Mouse (Mus musculus) midbrain, embryonic 14.5 days (tissue): ENCODE data around the gene S100a1. TPM values are rescaled to one million over a fixed set of nuclear protein-coding genes. Genes with fewer than 3 reads are reported as not detected.

Experiments
- ATAC-seq: fragments of 200-750 bp; cut with Nextera tagmentation; 2 replicates; pipeline ENCODE4 v1.8.0; 2017; ENCODE audit warnings: moderate number of reproducible peaks, moderate library complexity; ENCODE audit not compliant: low FRiP score, low TSS enrichment
- DNase-seq: peaks from one replicate; pipeline ENCODE4 v3.0.0-alpha.2; 2015
- H3K27ac ChIP-seq: fragments of 300-500 bp; sonication (generic); replicated peaks from 2 replicates; pipeline ENCODE4 v1.5.1; 2014; ENCODE audit warnings: mild to moderate bottlenecking, low read depth, low read length, moderate library complexity
- H3K27me3 ChIP-seq: fragments of 300-500 bp; sonication (generic); 2 replicates; pipeline ENCODE4 v1.6.1; 2014; ENCODE audit warnings: low read length, control low read depth, mixed read lengths; ENCODE audit not compliant: control insufficient read depth, insufficient read depth
- H3K36me3 ChIP-seq: fragments of 300-500 bp; sonication (generic); 2 replicates; pipeline ENCODE4 v1.6.1; 2014; ENCODE audit warnings: low read length, control low read depth; ENCODE audit not compliant: control insufficient read depth, insufficient read depth
- H3K4me1 ChIP-seq: fragments of 300-500 bp; sonication (generic); 2 replicates; pipeline ENCODE4 v1.6.1; 2014; ENCODE audit warnings: mild to moderate bottlenecking, antibody characterized with exemption, low read length, control low read depth; ENCODE audit not compliant: control insufficient read depth, insufficient read depth
- H3K4me2 ChIP-seq: fragments of 300-500 bp; sonication (generic); 2 replicates; pipeline ENCODE4 v1.6.1; 2014; ENCODE audit warnings: mild to moderate bottlenecking, low read length, moderate library complexity
- H3K4me3 ChIP-seq: fragments of 300-500 bp; sonication (generic); replicated peaks from 2 replicates; pipeline ENCODE4 v1.5.1; 2014; ENCODE audit warnings: low read depth, low read length
- H3K9ac ChIP-seq: fragments of 300-500 bp; sonication (generic); replicated peaks from 2 replicates; pipeline ENCODE4 v1.6.1; 2014; ENCODE audit warnings: mild to moderate bottlenecking, low read length, moderate library complexity
- H3K9me3 ChIP-seq: fragments of 300-500 bp; sonication (generic); 2 replicates; pipeline ENCODE4 v1.6.1; 2016; ENCODE audit warnings: low read length, control low read depth, mixed read lengths; ENCODE audit not compliant: control insufficient read depth
- WGBS: fragments of 180-500 bp; shearing (Covaris S2); extraction: QIAGEN DNeasy Blood & Tissue Kit; methylation state at CpG from one replicate; pipeline ENCODE4 v1.1.7; 2014; 5-methylcytosine and 5-hydroxymethylcytosine counted together
- polyA plus RNA-seq: library from polyadenylated mRNA; unstranded; fragments of >200 nt; fragmentation: Nextera tagmentation; extraction: Ambion mirVana; gene quantifications from 2 replicates; pipeline ENCODE4 v1.2.1, GENCODE M21; 2014

Gene S100a1
- polyA plus RNA-seq, 1 experiment from 2014 or later, result 8.3 TPM

GRCm38 (mm10) chr3:90515242-90515641 lies 1.1 kb upstream of the S100a1 start:
- DNase-seq (no peak), ATAC-seq (no peak)
- no peaks in the 10 kb centered on the region for H3K36me3 ChIP-seq
- no peaks in the 10 kb centered on the region for H3K9me3 ChIP-seq
- H3K4me3 ChIP-seq, result peak overlapping the region; percentile 31
- H3K4me1 ChIP-seq, result no peaks in the 10 kb centered on the region
- peak overlapping the region; percentile 57 for H3K4me2 ChIP-seq
- 48% methylated on average over 1 of the region's 1 CpGs for WGBS
- peaks cover 29% of the 10 kb centered on the region for H3K27me3 ChIP-seq
- H3K27ac ChIP-seq, result no peak overlapping the region
- no peak overlapping the region for H3K9ac ChIP-seq

- WGBS, result under 1% methylated on average over 10 of the region's 10 CpGs
- H3K4me1 ChIP-seq, result no peaks in the 10 kb centered on the region
- ATAC-seq (no peak), DNase-seq (peak; percentile 54)
- no peaks in the 10 kb centered on the region for H3K36me3 ChIP-seq
- H3K27ac ChIP-seq, result no peak overlapping the region
- peaks cover 29% of the 10 kb centered on the region for H3K27me3 ChIP-seq
- H3K9ac ChIP-seq, result peak overlapping the region; percentile 23; the same call in 1 of the 2 replicates
- peak overlapping the region; percentile 31 for H3K4me3 ChIP-seq
- H3K9me3 ChIP-seq, result no peaks in the 10 kb centered on the region
- peak overlapping the region; percentile 57 for H3K4me2 ChIP-seq
Observed at GRCm38 (mm10) chr3:90514691-90515090, 499 bp upstream of the S100a1 start.

GRCm38 (mm10) chr3:90512948-90513642 lies 1.1 kb downstream of the S100a1 start:
- H3K4me1 ChIP-seq, result peaks cover under 1% of the 10 kb centered on the region
- DNase-seq (no peak), ATAC-seq (no peak)
- H3K9ac ChIP-seq, result no peak overlapping the region
- no peak overlapping the region for H3K4me2 ChIP-seq
- H3K27me3 ChIP-seq, result peaks cover 29% of the 10 kb centered on the region
- H3K9me3 ChIP-seq, result no peaks in the 10 kb centered on the region
- no peaks in the 10 kb centered on the region for H3K36me3 ChIP-seq
- 78% methylated on average over 9 of the region's 9 CpGs for WGBS
- H3K4me3 ChIP-seq, result no peak overlapping the region
- H3K27ac ChIP-seq, result no peak overlapping the region

- 90% methylated on average over 5 of the region's 5 CpGs for WGBS
- no peak overlapping the region for H3K4me3 ChIP-seq
- no peak overlapping the region for H3K4me2 ChIP-seq
Observed at GRCm38 (mm10) chr3:90512276-90512675, 1.9 kb downstream of the S100a1 start.

GRCm38 (mm10) chr3:90509747-90510123 lies 4.5 kb downstream of the S100a1 start:
- ATAC-seq, result peak; percentile 31; the same call in 1 of the 2 replicates
- Histone ChIP-seq H3K4me3 (peak overlapping the region; percentile 95), H3K27ac (peak overlapping the region; percentile 96), H3K9me3 (no peaks in the 10 kb centered on the region), H3K4me1 (peaks cover 9% of the 10 kb centered on the region), H3K27me3 (peaks cover 21% of the 10 kb centered on the region), H3K4me2 (peak overlapping the region; percentile 54), H3K9ac (no peak overlapping the region), H3K36me3 (peaks cover 27% of the 10 kb centered on the region)
- no peak for DNase-seq
- 12% methylated on average over 2 of the region's 2 CpGs for WGBS

More at GRCm38 (mm10) chr3:90512276-90512675, 1.9 kb downstream of the S100a1 start:
- no peaks in the 10 kb centered on the region for H3K9me3 ChIP-seq
- no peak overlapping the region for H3K9ac ChIP-seq
- peaks cover 2% of the 10 kb centered on the region; the same call in 1 of the 2 replicates for H3K36me3 ChIP-seq
- ATAC-seq (no peak), DNase-seq (no peak)
- peaks cover 29% of the 10 kb centered on the region for H3K27me3 ChIP-seq
- peaks cover 9% of the 10 kb centered on the region for H3K4me1 ChIP-seq
- no peak overlapping the region for H3K27ac ChIP-seq

GRCm38 (mm10) chr3:90508950-90509746 lies 5.0 kb downstream of the S100a1 start, which contains the start of gene Chtop:
Gene Chtop, minus strand, starts transcription at chr3:90509498.
- peaks cover 33% of the 10 kb centered on the region for H3K36me3 ChIP-seq
- peak within 1 kb of the TSS; percentile 95 for H3K4me3 ChIP-seq
- peaks cover 11% of the 10 kb centered on the region for H3K4me1 ChIP-seq
- H3K9me3 ChIP-seq, result no peaks in the 10 kb centered on the region
- ATAC-seq, result peak; percentile 94
- H3K27me3 ChIP-seq, result peaks cover 17% of the 10 kb centered on the region
- H3K9ac ChIP-seq, result peak within 1 kb of the TSS; percentile 97
- H3K4me2 ChIP-seq, result peak within 1 kb of the TSS; percentile 84
- under 1% methylated on average over 66 of the region's 66 CpGs for WGBS
- DNase-seq, result peak; percentile 100
- H3K27ac ChIP-seq, result peak within 1 kb of the TSS; percentile 96

GRCm38 (mm10) chr3:90508287-90508949 lies 5.8 kb downstream of the S100a1 start:
- H3K27me3 ChIP-seq, result peaks cover 10% of the 10 kb centered on the region
- H3K36me3 ChIP-seq, result peaks cover 40% of the 10 kb centered on the region
- H3K9me3 ChIP-seq, result no peaks in the 10 kb centered on the region
- 2% methylated on average over 20 of the region's 20 CpGs for WGBS
- DNase-seq (peak; percentile 25), ATAC-seq (no peak)
- H3K4me3 ChIP-seq, result peak overlapping the region; percentile 95
- H3K27ac ChIP-seq, result peak overlapping the region; percentile 96
- H3K4me1 ChIP-seq, result peaks cover 13% of the 10 kb centered on the region
- peak overlapping the region; percentile 84 for H3K4me2 ChIP-seq
- peak overlapping the region; percentile 97 for H3K9ac ChIP-seq

- Histone ChIP-seq H3K9ac (no peak overlapping the region), H3K9me3 (no peaks in the 10 kb centered on the region), H3K4me3 (no peak overlapping the region), H3K4me2 (no peak overlapping the region), H3K4me1 (peaks cover 13% of the 10 kb centered on the region), H3K27me3 (no peaks in the 10 kb centered on the region), H3K27ac (no peak overlapping the region), H3K36me3 (peaks cover 61% of the 10 kb centered on the region)
- ATAC-seq (no peak), DNase-seq (no peak)
- WGBS, result 95% methylated on average over 3 of the region's 3 CpGs
Observed at GRCm38 (mm10) chr3:90506362-90506761, 7.8 kb downstream of the S100a1 start.
